Mouse (Mus musculus) granulocyte monocyte progenitor cell, adult 5-6 weeks (primary cell): ENCODE data around the gene Rnft1. TPM values are rescaled to one million over a fixed set of nuclear protein-coding genes. Genes with fewer than 3 reads are reported as not detected.
"Not testable (repeated sequence)": the region's sequence is repeated elsewhere in the genome, so short reads cannot be mapped to it uniquely, and the experiment has no call there.

Source experiments
- ATAC-seq: replicated peaks from 2 replicates; pipeline ENCODE4 v1.8.0; 2016; ENCODE audit warnings: mild to moderate bottlenecking, moderate TSS enrichment, inconsistent platforms; ENCODE audit not compliant: poor library complexity, severe bottlenecking
- total RNA-seq, 2 experiments: library from RNA; stranded (forward) in 1 of 2; stranded (reverse) in 1 of 2; fragments of 200-712, 200-1000 nt in 1 of 2; fragments of >200 nt in 1 of 2; fragmentation: Nextera tagmentation in 1 of 2; gene quantifications; 2 replicates each; pipeline ENCODE4 v1.2.3; 2014 to 2017

Rnft1 gene
- total RNA-seq, 2 experiments from 2014 or later, result 19.4 to 19.8 TPM

GRCm38 (mm10) chr11:86516620-86517019, 32.2 kb downstream of the Rnft1 start:
- ATAC-seq, result no peak

GRCm38 (mm10) chr11:86517229-86517628, 32.8 kb downstream of the Rnft1 start:
- no peak for ATAC-seq

GRCm38 (mm10) chr11:86519751-86520150, 35.3 kb downstream of the Rnft1 start:
- no peak for ATAC-seq

- ATAC-seq, result no peak
These were observed 43.1 kb downstream of the Rnft1 start for GRCm38 (mm10) chr11:86527528-86527927.

- peak; percentile 58 for ATAC-seq
These were observed 48.4 kb downstream of the Rnft1 start for GRCm38 (mm10) chr11:86532834-86533233.

GRCm38 (mm10) chr11:86533302-86533701, 48.8 kb downstream of the Rnft1 start:
- ATAC-seq, result not testable (repeated sequence)

- ATAC-seq, result peak; percentile 33; the same call in 1 of the 2 replicates
These were observed 49.9 kb downstream of the Rnft1 start for GRCm38 (mm10) chr11:86534201-86534910.

GRCm38 (mm10) chr11:86538786-86539185, 54.3 kb downstream of the Rnft1 start:
- no peak for ATAC-seq

- no peak for ATAC-seq
These were observed 55.4 kb downstream of the Rnft1 start for GRCm38 (mm10) chr11:86539716-86540475.

- no peak for ATAC-seq
These were observed 56.0 kb downstream of the Rnft1 start for GRCm38 (mm10) chr11:86540476-86540845.

- ATAC-seq, result no peak
These were observed 58.4 kb downstream of the Rnft1 start for GRCm38 (mm10) chr11:86542851-86543250.

- no peak for ATAC-seq
These were observed 59.6 kb downstream of the Rnft1 start for GRCm38 (mm10) chr11:86543960-86544638.

GRCm38 (mm10) chr11:86544639-86545299, 60.3 kb downstream of the Rnft1 start, which contains the start of the genes Rps6kb1 and Tubd1:
Gene Rps6kb1, minus strand, starts transcription at chr11:86544805.
Gene Tubd1, plus strand, starts transcription at chr11:86544991.
- peak; percentile 89 for ATAC-seq

GRCm38 (mm10) chr11:86545556-86545955, 61.1 kb downstream of the Rnft1 start:
- no peak for ATAC-seq

- no peak for ATAC-seq
These were observed 63.0 kb downstream of the Rnft1 start for GRCm38 (mm10) chr11:86547412-86547811.

Other genes starting within 250 kb of the Rnft1 start
- gene Ints2, start 227.1 kb upstream of the Rnft1 start, total RNA-seq (2014; fragmentation: Nextera tagmentation), result 29.0 and 30.5 TPM in 2 replicates
- gene Ints2, start 227.1 kb upstream of the Rnft1 start, total RNA-seq (2017), result 28.5 and 30.5 TPM in 2 replicates
- 44.2 and 50.8 TPM in 2 replicates for gene Med13, start 127.1 kb upstream of the Rnft1 start, total RNA-seq (2014; fragmentation: Nextera tagmentation)
- 37.4 and 61.4 TPM in 2 replicates for gene Med13, start 127.1 kb upstream of the Rnft1 start, total RNA-seq (2017)
- gene Rps6kb1, start 60.1 kb downstream of the Rnft1 start, total RNA-seq (2014; fragmentation: Nextera tagmentation), result 29.5 and 30.5 TPM in 2 replicates
- gene Rps6kb1, start 60.1 kb downstream of the Rnft1 start, total RNA-seq (2017), result 38.2 and 54.1 TPM in 2 replicates
- 10.9 and 12.9 TPM in 2 replicates for gene Tubd1, start 60.3 kb downstream of the Rnft1 start, total RNA-seq (2014; fragmentation: Nextera tagmentation)
- 10.3 and 11.5 TPM in 2 replicates for gene Tubd1, start 60.3 kb downstream of the Rnft1 start, total RNA-seq (2017)
- gene Vmp1, start 199.2 kb downstream of the Rnft1 start, total RNA-seq (2014; fragmentation: Nextera tagmentation), result 61.1 and 83.8 TPM in 2 replicates
- 79.1 and 105 TPM in 2 replicates for gene Vmp1, start 199.2 kb downstream of the Rnft1 start, total RNA-seq (2017)
- gene Ptrh2, start 199.3 kb downstream of the Rnft1 start, total RNA-seq (2014; fragmentation: Nextera tagmentation), result 21.5 and 27.7 TPM in 2 replicates
- gene Ptrh2, start 199.3 kb downstream of the Rnft1 start, total RNA-seq (2017), result 20.7 and 29.3 TPM in 2 replicates